Mouse (Mus musculus) stomach, postnatal 0 days (tissue): Measurements from ENCODE around the gene Gadd45g. TPM values are rescaled to one million over a fixed set of nuclear protein-coding genes. Genes with fewer than 3 reads are reported as not detected.

ENCODE experiments used
- ATAC-seq: fragments of 200-750 bp; cut with Nextera tagmentation; 2 replicates; pipeline ENCODE4 v1.8.0; 2017; ENCODE audit not compliant: low FRiP score, low TSS enrichment
- DNase-seq: peaks from one replicate; pipeline ENCODE4 v3.0.0-alpha.2; 2016; ENCODE audit warnings: low spot score
- H3K27ac ChIP-seq: fragments of 300-500 bp; sonication (generic); replicated peaks from 2 replicates; pipeline ENCODE4 v1.5.1; 2014; ENCODE audit warnings: mild to moderate bottlenecking, control low read depth
- H3K27me3 ChIP-seq: fragments of 300-500 bp; sonication (generic); 2 replicates; pipeline ENCODE4 v1.6.1; 2014; ENCODE audit warnings: low read length; ENCODE audit not compliant: control insufficient read depth, insufficient read depth
- H3K36me3 ChIP-seq: fragments of 300-500 bp; sonication (generic); 2 replicates; pipeline ENCODE4 v1.6.1; 2014; ENCODE audit warnings: low read length, mixed read lengths; ENCODE audit not compliant: control insufficient read depth, insufficient read depth
- H3K4me1 ChIP-seq: fragments of 300-500 bp; sonication (generic); replicated peaks from 2 replicates; pipeline ENCODE4 v1.6.1; 2014; ENCODE audit warnings: antibody characterized with exemption; ENCODE audit not compliant: control insufficient read depth, insufficient read depth
- H3K4me2 ChIP-seq: fragments of 300-500 bp; sonication (generic); replicated peaks from 2 replicates; pipeline ENCODE4 v1.6.1; 2014; ENCODE audit warnings: low read depth, mild to moderate bottlenecking, control low read depth, moderate library complexity
- H3K4me3 ChIP-seq: fragments of 300-500 bp; sonication (generic); 2 replicates; pipeline ENCODE4 v1.5.1; 2014; ENCODE audit warnings: low read depth, low read length, control low read depth
- H3K9ac ChIP-seq: fragments of 300-500 bp; sonication (generic); 2 replicates; pipeline ENCODE4 v1.6.1; 2014; ENCODE audit warnings: mild to moderate bottlenecking, low read length, control low read depth, mixed read lengths
- H3K9me3 ChIP-seq: fragments of 300-500 bp; sonication (generic); 2 replicates; pipeline ENCODE4 v1.6.1; 2016; ENCODE audit warnings: low read length; ENCODE audit not compliant: control insufficient read depth
- CTCF ChIP-seq: IDR thresholded peaks from 2 replicates; pipeline ENCODE4 v1.5.1; 2016; ENCODE audit warnings: antibody characterized with exemption, low read depth, mild to moderate bottlenecking, moderate library complexity
- EP300 ChIP-seq: optimal IDR thresholded peaks from 2 replicates; pipeline ENCODE3; 2016; ENCODE audit warnings: antibody characterized with exemption
- WGBS: fragments of 180-500 bp; shearing (Covaris S2); extraction: QIAGEN DNeasy Blood & Tissue Kit; methylation state at CpG from one replicate; pipeline ENCODE4 v1.1.7; 2014; 5-methylcytosine and 5-hydroxymethylcytosine counted together
- polyA plus RNA-seq: library from polyadenylated mRNA; unstranded; fragments of >200 nt; fragmentation: Nextera tagmentation; extraction: Ambion mirVana; gene quantifications from 2 replicates; pipeline ENCODE4 v1.2.1, GENCODE M21; 2015

Gene Gadd45g
- 37.1 and 39.1 TPM in 2 replicates for polyA plus RNA-seq

- Histone ChIP-seq H3K9ac (peak within 1 kb of the TSS; percentile 89), H3K4me1 (no peaks in the 10 kb centered on the region; the same call in 1 of the 2 replicates), H3K9me3 (no peaks in the 10 kb centered on the region), H3K27me3 (no peaks in the 10 kb centered on the region), H3K4me2 (peak within 1 kb of the TSS; percentile 98), H3K36me3 (no peaks in the 10 kb centered on the region), H3K27ac (peak within 1 kb of the TSS; percentile 96), H3K4me3 (peak within 1 kb of the TSS; percentile 47)
- WGBS = 1% methylated on average over 31 of the region's 31 CpGs
- ATAC-seq (peak; percentile 86), DNase-seq (peak; percentile 98)
- TF ChIP-seq CTCF = peak; percentile 33
- TF ChIP-seq EP300 = peak; percentile 73
Measured at GRCm38 (mm10) chr13:51846301-51846867, at the start of gene Gadd45g. Gene Gadd45g (plus strand): TSS chr13:51846678.

- no peak overlapping the region for H3K27ac ChIP-seq
- H3K27me3 ChIP-seq = no peaks in the 10 kb centered on the region
- TF ChIP-seq CTCF = no peak
- no peak for TF ChIP-seq EP300
- H3K4me2 ChIP-seq = no peak overlapping the region
- DNase-seq (no peak), ATAC-seq (no peak)
- H3K4me1 ChIP-seq = no peaks in the 10 kb centered on the region
- no peaks in the 10 kb centered on the region for H3K36me3 ChIP-seq
- H3K4me3 ChIP-seq = no peak overlapping the region
- 65% methylated on average over 8 of the region's 8 CpGs for WGBS
- no peak overlapping the region for H3K9ac ChIP-seq
- no peaks in the 10 kb centered on the region for H3K9me3 ChIP-seq
Measured at GRCm38 (mm10) chr13:51797899-51798746, 48.4 kb upstream of the Gadd45g start.

- Histone ChIP-seq H3K4me2 (no peak overlapping the region), H3K36me3 (no peaks in the 10 kb centered on the region), H3K27me3 (no peaks in the 10 kb centered on the region), H3K9ac (no peak overlapping the region), H3K4me3 (no peak overlapping the region), H3K4me1 (no peaks in the 10 kb centered on the region), H3K9me3 (no peaks in the 10 kb centered on the region), H3K27ac (no peak overlapping the region)
- DNase-seq (no peak), ATAC-seq (no peak)
- TF ChIP-seq CTCF (no peak), EP300 (no peak)
- WGBS = 76% methylated on average over 16 of the region's 16 CpGs
Measured at GRCm38 (mm10) chr13:51799735-51800522, 46.5 kb upstream of the Gadd45g start.

DNA sequence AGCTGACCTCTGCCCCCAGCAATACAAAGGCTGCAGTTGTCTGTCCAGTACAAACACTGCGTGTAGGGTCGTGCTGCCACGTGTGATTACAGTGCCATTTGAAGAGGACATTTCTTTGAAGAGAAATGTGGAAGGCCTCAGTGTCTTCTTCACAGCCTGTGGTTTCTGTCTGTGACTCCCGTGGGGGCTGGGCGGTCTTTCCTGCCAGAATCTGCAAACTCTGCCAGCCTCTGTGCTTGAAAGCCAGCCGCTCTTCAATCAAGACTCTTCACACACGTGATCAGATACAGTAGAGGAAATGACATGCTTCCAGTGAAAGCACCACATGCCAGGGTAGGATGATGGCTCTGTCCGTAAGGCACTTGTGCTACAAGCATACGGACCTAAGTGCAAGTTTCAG is 45.6 kb upstream of the Gadd45g start:
- no peak for TF ChIP-seq CTCF
- TF ChIP-seq EP300 = no peak
- no peak overlapping the region for H3K4me3 ChIP-seq
- no peak overlapping the region for H3K4me2 ChIP-seq
- H3K27me3 ChIP-seq = no peaks in the 10 kb centered on the region
- no peak overlapping the region for H3K9ac ChIP-seq
- H3K27ac ChIP-seq = no peak overlapping the region
- no peaks in the 10 kb centered on the region for H3K9me3 ChIP-seq
- ATAC-seq (no peak), DNase-seq (no peak)
- WGBS = 58% methylated on average over 9 of the region's 9 CpGs
- no peaks in the 10 kb centered on the region for H3K36me3 ChIP-seq
- no peaks in the 10 kb centered on the region for H3K4me1 ChIP-seq

DNA sequence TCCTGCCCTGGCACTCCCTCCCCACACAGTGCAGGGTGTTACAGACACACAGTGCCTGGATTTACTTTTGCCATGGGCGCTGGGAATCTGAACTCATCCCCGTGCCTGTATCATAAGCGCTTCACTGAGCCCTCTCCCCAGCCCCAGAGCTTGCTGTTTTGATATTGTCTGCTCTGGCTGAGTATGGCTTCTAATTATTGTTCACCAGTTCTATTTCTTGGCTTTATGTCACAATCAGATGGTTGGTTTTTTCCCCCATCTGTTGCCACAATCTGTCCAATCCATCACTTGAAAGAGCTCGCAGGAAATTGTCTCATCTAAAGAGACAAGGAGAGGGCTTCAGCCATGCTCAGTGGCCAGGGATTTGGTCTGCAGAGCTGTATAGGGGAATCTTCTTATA is 40.8 kb upstream of the Gadd45g start:
- Histone ChIP-seq H3K9ac (no peak overlapping the region), H3K4me1 (no peaks in the 10 kb centered on the region), H3K27ac (no peak overlapping the region), H3K9me3 (no peaks in the 10 kb centered on the region), H3K27me3 (no peaks in the 10 kb centered on the region), H3K4me3 (no peak overlapping the region), H3K36me3 (no peaks in the 10 kb centered on the region), H3K4me2 (no peak overlapping the region)
- TF ChIP-seq CTCF (no peak), EP300 (no peak)
- no peak for DNase-seq
- no peak for ATAC-seq
- WGBS = 80% methylated on average over 4 of the region's 4 CpGs
